Mouse (Mus musculus) olfactory bulb, adult 2 months (tissue): Measurements from ENCODE around the gene Arhgap28.

ENCODE experiments used
- CTCF ChIP-seq: fragments of 200-500 bp; IDR thresholded peaks from 2 replicates; pipeline ENCODE4 v1.5.1; 2012; ENCODE audit warnings: low read depth, mild to moderate bottlenecking, low read length, moderate library complexity; ENCODE audit not compliant: insufficient read depth
- POLR2A ChIP-seq: fragments of 200-500 bp; IDR thresholded peaks from 2 replicates; pipeline ENCODE4 v1.6.1; 2012; ENCODE audit warnings: mild to moderate bottlenecking, low read depth, low read length, moderate library complexity; ENCODE audit not compliant: insufficient read depth

DNA sequence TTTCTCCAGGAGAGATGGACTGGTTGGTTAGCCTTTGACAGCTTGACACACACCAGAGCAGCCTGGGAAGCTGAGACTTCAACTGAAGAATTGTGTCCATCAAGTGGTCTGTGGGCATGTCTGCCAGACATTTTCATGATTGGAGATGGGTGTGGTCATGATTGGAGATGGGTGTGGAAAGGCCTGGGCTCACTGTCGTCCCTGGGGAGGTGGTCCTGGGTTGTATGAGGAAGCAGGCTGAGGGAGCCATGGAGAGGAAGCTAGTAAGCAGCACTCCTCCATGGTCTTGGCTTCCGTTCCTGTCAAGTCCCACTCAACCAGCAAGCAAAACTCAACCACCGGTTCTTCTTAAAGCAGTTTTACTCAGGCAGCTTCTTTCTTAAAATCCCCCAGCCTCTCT is 176.5 kb downstream of the Arhgap28 start:
- TF ChIP-seq CTCF (no peak), POLR2A (no peak)
